Mouse (Mus musculus) heart, adult 18-20 months (tissue): ENCODE data around the gene Eed. TPM values are rescaled to one million over a fixed set of nuclear protein-coding genes. Genes with fewer than 3 reads are reported as not detected.
"Not testable (repeated sequence)": the region's sequence is repeated elsewhere in the genome, so short reads cannot be mapped to it uniquely, and the experiment has no call there.

Source experiments
- DNase-seq, 2 experiments: peaks; one replicate each; pipeline ENCODE4 v3.0.0; 2021 to 2022; ENCODE audit warnings: mixed read lengths in 1 of 2
- long read RNA-seq, 2 experiments: library from polyadenylated mRNA; stranded (forward); transcript quantifications; one replicate each; pipeline ENCODE4 v2.0.0; 2021
- total RNA-seq, 2 experiments: library from RNA; stranded (reverse); gene quantifications; 2 replicates each; pipeline ENCODE4 v1.2.3; 2021

Gene Eed
- total RNA-seq: 10 to 100 TPM; 26.1 to 32.8 TPM
- long read RNA-seq, experiment 1, transcript Eed-201 (12 exons, 2,067 nt): major isoform, 26 of 35 reads
- long read RNA-seq, experiment 1, partial matches to known transcripts: 1 of 35 reads
- long read RNA-seq, experiment 1, other reads (novel, unspliced or antisense): 7 of 35 reads
- long read RNA-seq, experiment 2, transcript Eed-201 (12 exons, 2,067 nt): major isoform, 10 of 13 reads
- long read RNA-seq, experiment 2, partial matches to known transcripts: 1 of 13 reads
- long read RNA-seq, experiment 2, other reads (novel, unspliced or antisense): 2 of 13 reads

DNA sequence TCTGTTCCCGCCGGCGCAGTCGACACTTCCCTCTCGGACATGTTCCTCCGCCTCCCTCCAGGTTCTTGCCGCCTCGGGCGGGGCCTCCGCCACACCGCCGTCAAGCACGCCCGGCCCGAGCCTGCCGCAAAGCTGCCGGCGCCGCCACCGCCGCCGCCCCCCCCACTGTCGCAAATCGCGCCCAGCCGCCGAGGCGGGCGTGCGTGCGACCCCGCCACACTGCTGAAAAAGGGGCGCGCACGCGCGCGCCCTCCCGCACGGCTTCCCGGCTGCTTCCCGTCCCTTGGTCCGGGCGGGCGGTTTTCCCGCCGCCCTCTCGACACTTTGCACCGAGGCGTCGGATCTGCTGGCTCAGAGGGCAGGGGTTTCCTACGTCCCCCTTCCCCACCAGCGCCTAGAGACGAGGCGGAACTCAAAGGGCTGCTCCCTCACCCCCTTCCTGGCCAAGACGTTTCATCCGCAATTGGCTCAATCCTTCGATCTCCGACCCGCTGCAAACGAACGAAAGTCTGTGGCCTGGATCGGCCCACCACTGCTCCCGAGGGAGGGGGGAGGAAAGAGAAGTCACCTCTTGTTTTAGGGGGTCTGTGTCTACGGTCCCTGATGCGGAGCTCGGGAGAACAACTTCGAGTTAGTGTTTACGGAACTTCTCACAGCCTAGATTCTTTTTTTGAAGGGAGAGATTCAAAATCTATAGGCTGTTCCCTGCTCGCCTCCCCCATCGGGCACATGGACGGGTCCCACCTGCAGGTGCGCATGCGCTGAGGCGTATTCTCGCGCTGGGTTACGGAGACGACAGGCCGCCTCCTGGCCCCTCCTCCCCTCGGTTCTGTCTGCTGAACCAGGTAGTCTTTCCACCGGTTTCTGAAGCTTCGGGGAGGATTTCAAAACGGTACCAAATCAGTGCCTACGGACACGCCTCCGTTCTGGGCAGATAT, at the start of gene Eed:
Gene Eed (minus strand): TSS at position 499 of the 938 bp plus-strand sequence.
- DNase-seq: peak; percentile 96

DNA sequence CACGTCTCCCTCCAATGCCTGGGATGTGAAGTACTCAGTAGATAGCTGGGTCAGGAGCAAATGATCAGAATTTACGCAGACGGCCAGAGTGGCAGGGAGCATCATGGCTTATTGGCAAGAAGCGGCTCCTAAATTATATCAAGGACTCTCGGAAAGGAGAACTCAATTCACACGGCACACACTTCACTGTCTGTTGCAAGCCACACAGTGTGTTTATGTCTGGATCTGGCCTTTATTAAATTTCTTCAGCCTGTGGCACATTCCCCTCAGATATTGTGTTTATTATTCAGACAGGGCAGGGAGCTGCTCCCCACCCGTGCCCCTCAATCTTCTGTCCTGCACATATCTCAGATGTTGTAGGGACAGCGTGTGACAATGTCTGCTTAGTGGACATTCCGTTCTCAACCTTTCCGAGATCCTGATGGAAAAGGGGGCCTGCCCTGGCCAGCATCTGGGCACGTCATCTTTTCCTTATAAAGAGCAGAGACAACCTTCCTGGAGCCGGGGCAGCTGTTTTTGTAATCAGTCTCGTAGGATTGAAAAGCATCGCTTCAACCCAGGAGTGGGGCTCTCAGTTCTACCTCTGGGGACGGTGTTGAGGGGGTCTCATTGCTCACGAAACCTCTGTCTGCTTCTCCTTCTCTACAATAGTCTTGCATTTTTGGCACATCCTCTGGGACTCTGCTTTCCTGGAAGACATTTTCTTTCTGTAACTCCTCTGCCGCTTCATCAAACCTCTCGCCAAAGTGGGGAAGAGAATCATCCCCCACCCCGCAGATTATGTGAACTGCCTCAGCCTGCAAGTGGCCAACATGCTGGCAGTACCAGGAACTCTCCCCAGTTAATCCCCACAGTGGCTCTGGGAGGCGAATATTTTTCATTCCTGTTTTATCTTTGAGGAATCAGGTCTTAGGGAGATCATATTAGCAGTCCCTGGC, 49.0 kb upstream of the Eed start:
- peak; percentile 81 to 91 for DNase-seq

DNA sequence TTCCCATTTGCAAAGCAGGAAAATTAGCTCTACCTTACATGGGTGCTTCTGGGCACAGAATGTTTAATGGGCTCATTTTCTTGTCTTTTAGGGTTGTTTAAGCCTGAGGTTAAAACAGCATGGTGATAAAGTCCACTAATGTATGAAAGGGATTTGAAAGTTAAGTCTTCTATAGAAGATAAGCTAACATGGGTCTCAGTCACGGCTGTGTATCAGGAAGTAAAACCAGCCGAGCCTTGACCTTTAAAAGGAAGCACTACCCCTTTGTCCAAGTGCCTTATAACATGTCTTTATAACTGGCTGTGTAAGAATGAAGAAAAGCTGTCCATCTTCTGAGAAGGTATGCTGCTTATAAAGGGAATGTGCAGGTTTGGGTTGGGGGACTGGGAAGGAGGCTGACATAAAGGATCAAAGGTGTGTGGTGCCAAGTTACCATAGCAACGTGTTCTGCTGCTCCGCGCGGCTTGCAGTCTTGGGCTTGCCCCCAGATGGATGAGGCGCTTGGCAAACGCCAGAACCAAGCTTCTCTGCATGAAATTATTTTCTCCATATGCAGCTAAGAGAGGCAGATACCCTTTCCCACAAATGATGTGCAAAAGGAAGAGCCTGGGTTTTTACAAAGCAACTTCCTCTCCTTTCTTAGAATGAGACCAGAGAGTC, 48.2 kb upstream of the Eed start:
- peak; percentile 53 to 54 for DNase-seq

DNA sequence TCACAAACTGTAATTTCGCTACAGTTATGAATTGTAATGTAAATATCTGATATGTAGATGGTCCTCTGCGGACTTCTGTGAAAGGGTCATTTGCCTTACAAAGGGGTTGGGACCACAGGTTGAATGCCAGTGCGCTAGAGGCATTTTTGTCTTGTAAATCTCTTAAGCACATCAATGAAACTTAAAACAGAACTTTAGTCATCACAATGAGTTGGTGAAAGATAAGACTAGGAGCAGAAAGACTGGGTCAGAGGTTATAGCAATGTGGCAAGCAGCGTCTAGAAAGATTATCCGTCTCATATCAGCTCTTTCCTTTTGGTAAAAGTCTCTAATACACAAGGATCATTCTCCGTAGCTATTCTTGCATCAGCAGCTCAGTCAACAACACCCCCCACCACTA, 44.2 kb upstream of the Eed start:
- DNase-seq: no peak

- peak; percentile 74 to 82 for DNase-seq
These were observed 42.4 kb upstream of the Eed start for GRCm38 (mm10) chr7:90022974-90023707.

- DNase-seq: no peak
These were observed 39.5 kb upstream of the Eed start for GRCm38 (mm10) chr7:90020331-90020730.

GRCm38 (mm10) chr7:90019570-90019969, 38.8 kb upstream of the Eed start:
- DNase-seq: peak in 1 of 2 experiments; percentile 71

DNA sequence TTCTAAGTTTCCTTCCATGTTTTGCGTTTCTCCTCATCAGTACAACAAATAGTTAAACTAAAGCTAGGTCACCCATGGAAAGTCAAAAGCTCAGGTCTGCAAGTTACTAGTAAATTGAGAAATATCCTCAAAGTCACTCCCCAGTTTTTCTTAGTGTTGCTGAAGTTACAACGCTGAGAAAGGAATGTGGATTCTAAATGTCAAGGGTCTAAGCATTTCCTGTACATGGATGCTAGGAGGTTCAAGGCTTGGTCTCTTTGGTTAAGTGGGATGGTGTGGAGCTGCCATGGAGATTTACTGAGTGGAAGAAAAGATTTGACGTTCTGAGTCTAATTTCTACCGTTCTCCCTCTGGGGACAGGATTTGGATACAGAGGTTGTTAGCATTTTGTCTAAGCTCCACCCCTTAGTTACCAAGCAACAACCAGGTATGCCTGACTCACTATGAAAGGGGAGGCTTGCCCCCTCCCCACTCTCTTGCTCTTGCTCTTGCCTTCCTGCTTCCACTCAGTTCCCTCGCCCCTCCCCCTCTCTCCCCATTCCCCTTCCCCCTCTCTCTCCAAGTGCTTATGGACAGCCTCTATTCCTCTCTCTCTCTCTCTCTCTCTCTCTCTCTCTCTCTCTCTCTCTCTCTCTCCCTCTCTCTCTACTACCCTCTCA, 36.3 kb upstream of the Eed start:
- no peak for DNase-seq

DNA sequence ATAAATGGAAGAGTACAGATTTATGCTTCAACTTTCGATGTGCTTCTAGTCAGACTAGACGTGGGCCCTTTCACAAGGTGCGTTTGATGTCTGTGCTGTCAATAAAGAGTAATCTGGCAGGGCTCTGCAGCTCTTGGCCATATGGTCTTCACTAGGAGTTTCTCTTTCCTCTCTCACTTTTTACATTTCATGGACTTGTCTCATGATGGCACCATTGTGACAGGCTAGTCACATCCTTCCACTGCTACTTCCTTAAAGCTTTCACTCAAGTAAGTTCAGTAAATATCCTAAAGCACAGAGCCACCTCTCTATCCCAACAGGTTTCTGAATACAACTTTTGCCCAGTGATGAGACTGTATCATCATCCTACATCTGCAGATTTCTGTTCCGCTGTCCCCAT, 35.7 kb upstream of the Eed start:
- peak; percentile 60 to 66 for DNase-seq

DNA sequence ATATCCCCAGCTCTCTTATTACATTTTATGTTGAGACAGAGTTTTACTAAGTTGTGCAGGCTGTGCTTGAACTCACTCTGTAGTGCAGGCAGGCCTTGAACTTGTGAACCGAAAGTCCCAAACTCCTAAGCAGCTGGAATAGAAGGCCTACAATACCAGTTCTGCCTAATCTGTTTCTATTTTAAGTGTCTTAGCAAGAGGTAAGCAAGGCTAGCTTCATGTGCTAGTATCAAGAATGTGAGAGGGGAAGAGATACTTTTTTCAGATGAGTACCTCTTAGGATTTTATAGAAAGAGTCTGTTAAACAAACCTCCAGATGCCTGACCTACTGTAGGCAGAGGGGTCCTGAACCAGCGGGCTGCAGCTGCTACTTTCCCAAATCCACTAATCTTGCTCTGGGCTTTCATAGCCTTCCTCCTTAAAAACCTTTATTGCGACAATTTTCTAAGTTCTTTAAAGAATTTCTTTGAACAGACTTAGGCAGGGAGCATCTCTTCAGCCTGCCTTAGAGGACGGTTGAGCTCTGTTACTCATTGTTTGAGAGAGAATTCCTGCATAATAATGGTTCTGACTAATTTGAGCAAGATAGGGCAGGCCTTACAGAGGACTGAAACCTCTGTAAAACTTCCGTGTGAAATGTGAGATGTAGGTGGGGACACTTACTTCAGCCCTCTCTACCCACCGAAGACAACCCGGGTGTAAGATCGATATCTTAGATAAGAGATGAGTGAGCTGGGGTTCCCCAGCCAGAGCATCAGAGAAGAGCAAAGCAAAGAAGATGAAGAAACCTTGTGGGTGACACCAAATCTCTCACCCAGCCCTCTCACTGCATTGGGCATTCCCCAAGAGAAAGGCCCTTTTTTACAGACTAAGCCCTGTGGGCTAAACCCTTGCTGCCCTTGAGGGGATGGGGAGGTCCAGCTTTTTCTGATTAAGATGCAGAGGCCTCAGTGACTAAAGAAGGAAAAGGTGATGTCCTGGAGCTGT, 26.2 kb upstream of the Eed start:
- DNase-seq: no peak

GRCm38 (mm10) chr7:90004781-90005180, 24.0 kb upstream of the Eed start:
- no peak for DNase-seq

DNA sequence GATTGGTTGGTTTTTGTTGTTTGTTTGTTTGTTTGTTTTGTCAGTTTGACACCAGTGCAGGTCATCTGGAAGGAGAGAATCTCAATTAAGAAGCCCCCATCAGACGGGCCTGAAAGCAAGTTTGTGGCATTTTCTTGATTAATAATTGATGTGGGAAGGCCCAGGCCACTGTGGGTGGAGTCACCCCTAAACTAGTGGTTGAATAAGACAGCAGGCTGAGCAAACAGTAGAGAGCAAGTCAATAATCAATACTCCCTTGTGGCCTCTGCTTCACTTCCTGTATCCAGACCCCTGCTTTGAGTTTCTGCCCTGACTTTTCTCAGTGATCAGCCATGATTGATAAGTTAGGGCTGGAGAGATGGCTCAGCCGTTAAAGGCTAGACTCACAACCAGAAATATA, 21.6 kb upstream of the Eed start:
- DNase-seq: no peak

- no peak for DNase-seq
These were observed 18.7 kb upstream of the Eed start for GRCm38 (mm10) chr7:89999491-89999890.

DNA sequence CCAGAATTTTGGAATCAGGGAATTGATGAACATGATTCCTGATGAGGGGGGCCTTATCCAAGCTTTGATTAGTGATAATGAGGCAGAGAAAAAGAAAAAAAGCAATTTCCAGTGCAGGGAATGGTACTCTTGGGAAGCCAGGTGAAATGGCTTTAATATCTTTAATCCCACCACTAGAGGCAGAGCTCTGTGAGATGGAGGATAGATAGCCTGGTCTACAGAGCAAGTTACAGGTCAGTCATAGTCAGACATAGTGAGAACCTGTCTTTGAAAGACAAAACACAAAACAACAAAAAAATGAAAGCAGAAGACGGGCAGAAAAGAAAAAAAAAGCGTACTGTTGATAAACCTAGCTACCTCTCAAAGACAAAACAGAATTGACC, 17.8 kb upstream of the Eed start:
- no peak for DNase-seq

DNA sequence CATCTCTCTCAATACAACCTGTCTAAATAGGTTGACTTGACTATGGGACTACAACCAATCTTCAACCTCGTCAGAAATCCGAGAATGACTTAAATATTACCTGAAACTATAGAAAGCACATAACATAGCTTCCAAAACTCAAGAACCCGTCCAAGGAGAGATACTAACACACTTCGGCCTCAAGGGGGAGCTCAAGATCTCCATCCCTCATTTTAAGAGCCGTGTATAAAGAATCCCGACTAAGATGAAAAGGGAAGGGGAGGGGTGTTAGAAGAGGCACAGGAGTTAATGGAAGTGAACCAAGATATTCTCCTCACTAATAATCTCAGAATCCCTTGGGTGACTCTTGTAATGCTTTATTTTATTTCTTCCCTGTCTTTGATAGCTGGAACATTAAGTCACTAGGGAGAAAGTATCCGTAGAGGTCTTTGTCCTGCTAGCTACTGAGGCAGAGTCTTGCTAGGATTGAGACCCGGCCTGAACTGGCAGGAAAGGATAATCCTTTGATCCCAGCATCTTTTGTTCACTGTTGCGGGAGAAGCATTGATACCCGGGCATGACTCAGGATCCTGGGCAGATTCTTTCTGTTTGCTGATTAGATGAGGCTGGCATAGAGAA, 17.3 kb upstream of the Eed start:
- DNase-seq: peak; percentile 43 to 80

GRCm38 (mm10) chr7:89997526-89997925, 16.7 kb upstream of the Eed start:
- DNase-seq: not testable (repeated sequence)

DNA sequence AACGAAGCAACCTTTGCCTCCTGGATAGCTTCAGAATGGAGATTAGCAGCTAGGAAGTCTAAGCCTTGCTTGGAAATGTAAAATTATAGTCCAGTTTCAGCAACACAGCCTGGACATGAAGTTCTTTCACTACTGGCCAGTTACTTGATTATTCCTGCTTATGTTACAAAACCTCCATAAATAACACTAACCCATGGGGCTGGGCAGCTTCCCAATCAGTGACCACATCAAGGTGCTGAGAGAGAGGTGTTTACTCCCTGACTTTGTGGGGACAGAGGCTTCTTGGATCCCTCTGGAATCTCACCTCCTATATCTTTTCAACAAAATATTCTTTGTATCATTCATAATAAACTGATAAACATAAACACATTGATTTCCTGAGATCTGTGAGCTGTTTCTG, 12.3 kb upstream of the Eed start:
- no peak for DNase-seq

DNA sequence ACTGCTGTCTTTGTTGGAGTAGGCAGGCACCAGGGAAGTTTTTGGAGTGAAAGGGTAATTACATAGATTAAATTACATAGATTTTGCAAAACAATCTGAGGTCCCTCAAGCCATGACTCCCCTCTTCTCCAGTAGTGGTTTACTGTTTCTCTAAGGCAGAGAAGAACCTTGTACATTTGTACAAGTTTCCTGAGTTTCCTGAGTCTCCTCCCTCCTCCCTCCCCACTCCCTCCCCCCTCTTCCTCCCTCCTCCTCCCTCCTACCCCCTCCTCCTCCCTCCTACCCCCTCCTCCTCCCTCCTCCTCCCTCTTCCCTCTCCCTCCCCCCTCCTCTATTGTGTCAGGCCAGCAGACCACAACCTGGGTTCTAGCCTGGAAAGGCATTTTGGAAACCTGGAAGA, 3.6 kb upstream of the Eed start:
- no peak for DNase-seq

DNA sequence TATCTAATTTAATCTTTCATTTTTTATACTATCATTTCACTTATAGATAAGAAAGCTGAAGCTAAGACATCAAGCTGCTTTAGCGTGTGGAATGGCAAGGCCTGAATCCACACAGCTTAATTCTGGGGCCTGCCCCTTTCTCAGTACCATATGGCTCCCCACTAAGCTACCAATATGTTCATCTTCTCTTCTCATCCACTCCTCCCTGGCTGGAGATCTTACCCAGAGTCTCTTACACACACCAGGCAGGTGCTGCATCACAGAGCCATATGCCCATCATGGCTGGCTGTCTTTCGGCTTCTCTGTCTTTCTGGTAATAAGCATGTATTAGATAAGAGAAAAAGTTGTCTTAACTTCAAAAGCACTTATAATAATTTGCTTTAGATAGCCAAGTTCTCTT, 2.7 kb upstream of the Eed start:
- DNase-seq: no peak
